Mouse (Mus musculus): ENCODE results near the gene Gpr18.

DNA sequence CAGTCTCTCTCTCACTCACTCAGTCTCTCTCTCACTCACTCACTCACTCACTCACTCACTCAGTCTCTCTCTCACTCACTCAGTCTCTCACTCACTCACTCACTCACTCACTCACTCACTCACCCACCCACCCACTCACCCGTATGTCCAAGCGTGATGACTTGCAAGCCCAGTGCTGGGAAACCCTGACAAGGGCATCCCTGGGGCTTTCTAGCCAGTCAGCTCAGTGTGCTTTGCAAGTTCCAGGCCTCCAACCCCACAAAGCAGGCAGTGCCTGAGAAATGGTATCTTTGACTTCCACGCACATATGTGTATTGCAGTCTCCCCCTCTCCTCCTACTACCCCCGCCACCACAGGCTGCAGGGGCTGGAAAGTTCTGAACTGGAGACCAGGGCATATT lies 6.4 kb upstream of the Gpr18 start:
- no peak for TF ChIP-seq CTCF (IDR thresholded peaks at IDR 0.05)
- no peak for TF ChIP-seq POLR2A (IDR thresholded peaks at IDR 0.05; ENCODE audit: insufficient read depth, low read depth, low read length)

Measured in heart, adult 2 months (tissue).